Mouse (Mus musculus) G1E (cell line): ENCODE measurements around the gene Hypk.

Experiments used
- CTCF ChIP-seq: IDR thresholded peaks from 2 replicates; pipeline ENCODE4 v1.5.1; 2012; ENCODE audit warnings: low read depth, low read length, inconsistent platforms, mixed read lengths
- GATA1 ChIP-seq: IDR thresholded peaks from 2 replicates; pipeline ENCODE4 v1.6.1; 2012; ENCODE audit warnings: borderline replicate concordance, low read length, inconsistent platforms, mixed read lengths
- GATA2 ChIP-seq: IDR thresholded peaks from 2 replicates; pipeline ENCODE4 v1.6.1; 2012; ENCODE audit warnings: low read depth, low read length, inconsistent platforms, borderline replicate concordance
- TAL1 ChIP-seq: conservative IDR thresholded peaks from 2 replicates; pipeline ENCODE4 v1.6.1; 2012; ENCODE audit warnings: low read depth, low read length, inconsistent platforms, mixed read lengths

- TF ChIP-seq CTCF (no peak), GATA1 (no peak), GATA2 (no peak), TAL1 (no peak)
Observed at GRCm38 (mm10) chr2:121477491-121478266, 24.6 kb downstream of the Hypk start.
